Mouse (Mus musculus): Measurements from ENCODE around the gene Tnfrsf18. TPM values are rescaled to one million over a fixed set of nuclear protein-coding genes. Genes with fewer than 3 reads are reported as not detected.

The Tnfrsf18 gene
- total RNA-seq, 1 experiment from 2014 or later, result 14.5 TPM

DNA sequence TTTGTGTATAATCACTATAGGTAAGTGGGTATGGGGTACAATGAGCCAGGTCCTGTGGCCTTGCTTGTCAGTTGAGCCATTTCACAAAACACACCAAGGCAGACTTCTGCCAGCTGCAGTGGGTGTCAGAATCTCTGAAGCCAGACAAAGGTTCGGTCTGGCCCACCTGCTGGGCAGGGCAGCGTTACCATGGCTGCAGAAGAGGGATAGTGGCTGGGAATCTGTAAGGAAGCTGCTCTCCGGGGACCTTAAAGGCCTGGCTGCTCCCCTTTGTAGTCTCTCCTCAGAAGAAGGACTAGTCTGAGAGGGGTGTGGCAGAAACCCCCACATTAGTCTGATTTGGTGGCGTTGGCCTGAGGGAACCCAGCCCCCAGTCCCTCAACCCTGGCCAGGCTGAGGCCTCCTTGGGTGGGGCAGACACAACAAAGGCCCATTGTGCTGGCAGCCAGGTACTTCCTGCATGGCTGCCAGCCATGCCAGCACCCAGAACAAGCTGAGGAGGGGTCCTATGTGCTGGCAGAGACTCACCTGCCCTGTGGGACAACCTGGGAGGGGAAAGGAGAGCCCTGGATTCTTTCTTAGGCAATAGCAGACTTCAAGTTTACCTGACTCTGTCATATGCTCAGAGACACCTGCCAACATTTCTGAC lies 38.0 kb downstream of the Tnfrsf18 start:
- ATAC-seq (replicated peaks in 1 of 2; ENCODE audit: insufficient read depth in 1 of 2, low FRiP score in 2 of 2, low TSS enrichment in 1 of 2, low read depth in 1 of 2, poor library complexity in 2 of 2, severe bottlenecking in 2 of 2), result no peak

DNA sequence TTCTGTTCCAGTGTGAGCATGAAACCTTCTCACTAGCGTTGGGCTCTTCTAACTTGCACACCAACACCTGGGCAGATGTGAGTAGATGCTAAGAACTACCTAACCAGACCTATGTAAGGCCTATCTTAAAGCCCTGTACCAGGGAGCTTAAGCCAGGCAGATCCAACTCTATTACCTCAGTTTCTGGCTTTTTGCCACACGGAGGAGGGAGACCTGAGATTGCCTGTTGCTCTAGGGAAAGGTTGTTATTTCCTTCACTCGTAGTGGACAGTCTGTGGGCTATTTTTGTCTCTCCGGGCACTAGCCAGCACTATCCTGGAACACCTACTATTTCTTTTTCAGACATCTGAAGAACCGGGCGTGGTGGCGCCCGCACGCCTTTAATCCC lies 38.5 kb downstream of the Tnfrsf18 start:
- no peak for ATAC-seq (replicated peaks in 1 of 2; ENCODE audit: insufficient read depth in 1 of 2, low FRiP score in 2 of 2, low TSS enrichment in 1 of 2, low read depth in 1 of 2, poor library complexity in 2 of 2, severe bottlenecking in 2 of 2)

DNA sequence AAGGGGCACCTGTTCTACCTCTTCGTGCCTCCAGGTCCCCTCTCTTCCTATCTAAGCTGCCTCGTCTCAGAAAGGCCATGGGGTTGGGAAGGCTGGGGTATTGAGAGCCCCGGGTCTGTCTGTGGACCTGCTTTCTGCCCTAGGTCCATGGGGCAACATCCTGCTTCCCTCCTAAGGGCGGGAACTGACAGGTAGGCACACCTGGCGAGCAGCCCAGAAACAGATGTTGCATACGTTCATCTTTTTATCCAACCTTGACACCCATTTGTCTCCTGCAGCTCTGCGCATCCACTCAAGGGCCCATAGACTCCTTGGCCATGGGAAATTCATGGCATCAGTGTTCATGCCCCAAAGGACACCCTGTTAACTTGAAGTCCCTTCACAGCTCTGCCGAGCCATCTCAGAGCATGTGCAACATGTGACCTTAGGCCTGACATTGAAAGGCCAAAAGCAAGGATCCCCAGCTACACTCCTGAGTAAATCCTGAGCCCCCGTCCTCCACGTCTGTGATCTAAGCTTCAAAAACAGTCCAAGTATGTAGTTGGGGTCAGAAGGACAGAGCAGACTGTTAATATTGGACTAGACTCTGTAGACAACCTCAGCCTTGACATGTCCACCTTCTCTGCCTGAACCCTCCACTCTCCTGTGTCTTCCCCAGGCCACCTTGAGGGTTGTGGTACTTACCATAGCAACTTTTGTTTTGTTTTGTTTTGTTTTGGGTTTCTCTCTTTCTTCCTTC lies 39.4 kb downstream of the Tnfrsf18 start:
- ATAC-seq (replicated peaks in 1 of 2; ENCODE audit: insufficient read depth in 1 of 2, low FRiP score in 2 of 2, low TSS enrichment in 1 of 2, low read depth in 1 of 2, poor library complexity in 2 of 2, severe bottlenecking in 2 of 2), result no peak

DNA sequence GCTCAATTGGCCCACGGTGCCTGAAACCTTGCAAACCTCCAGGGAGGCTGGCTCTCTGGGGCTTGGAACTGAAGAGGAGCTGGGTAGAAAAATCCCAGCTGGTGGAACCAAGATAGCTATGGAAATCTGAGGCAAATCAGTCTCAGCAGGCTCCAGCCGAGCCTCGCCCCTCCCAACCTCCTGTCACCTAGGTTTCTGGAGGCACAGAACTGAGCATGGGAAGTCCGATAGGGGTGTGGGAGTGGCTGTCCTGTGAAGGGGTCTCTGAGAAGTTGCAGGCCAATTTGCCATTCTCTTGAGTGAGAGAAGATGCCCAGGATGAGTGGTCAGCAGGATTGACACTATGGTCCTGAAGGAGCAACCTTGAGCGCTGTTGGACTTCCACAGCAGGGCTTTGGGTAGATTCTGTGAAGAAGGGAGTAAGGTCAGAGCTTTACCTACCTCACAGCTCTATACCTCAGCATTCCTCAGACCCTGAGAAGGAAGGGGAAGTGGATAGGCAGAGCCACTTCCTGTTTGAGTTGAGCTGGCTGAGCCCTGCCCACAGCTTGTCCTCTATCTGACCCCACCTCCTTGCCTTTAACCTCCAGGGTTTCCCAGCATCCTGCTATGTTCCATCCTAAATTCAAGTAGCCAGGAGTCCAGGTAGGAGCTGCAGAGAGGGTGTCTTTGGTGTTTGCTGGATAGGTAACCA lies 41.4 kb downstream of the Tnfrsf18 start:
- ATAC-seq (replicated peaks in 1 of 2; ENCODE audit: insufficient read depth in 1 of 2, low FRiP score in 2 of 2, low TSS enrichment in 1 of 2, low read depth in 1 of 2, poor library complexity in 2 of 2, severe bottlenecking in 2 of 2), result peak; percentile 72 to 81

- ATAC-seq (replicated peaks in 1 of 2; ENCODE audit: insufficient read depth in 1 of 2, low FRiP score in 2 of 2, low TSS enrichment in 1 of 2, low read depth in 1 of 2, poor library complexity in 2 of 2, severe bottlenecking in 2 of 2), result no peak
Measured at GRCm38 (mm10) chr4:156069701-156070100, 43.7 kb downstream of the Tnfrsf18 start.

GRCm38 (mm10) chr4:156070276-156070675 lies 44.3 kb downstream of the Tnfrsf18 start:
- peak; percentile 61 to 74 for ATAC-seq (replicated peaks in 1 of 2; ENCODE audit: insufficient read depth in 1 of 2, low FRiP score in 2 of 2, low TSS enrichment in 1 of 2, low read depth in 1 of 2, poor library complexity in 2 of 2, severe bottlenecking in 2 of 2)

DNA sequence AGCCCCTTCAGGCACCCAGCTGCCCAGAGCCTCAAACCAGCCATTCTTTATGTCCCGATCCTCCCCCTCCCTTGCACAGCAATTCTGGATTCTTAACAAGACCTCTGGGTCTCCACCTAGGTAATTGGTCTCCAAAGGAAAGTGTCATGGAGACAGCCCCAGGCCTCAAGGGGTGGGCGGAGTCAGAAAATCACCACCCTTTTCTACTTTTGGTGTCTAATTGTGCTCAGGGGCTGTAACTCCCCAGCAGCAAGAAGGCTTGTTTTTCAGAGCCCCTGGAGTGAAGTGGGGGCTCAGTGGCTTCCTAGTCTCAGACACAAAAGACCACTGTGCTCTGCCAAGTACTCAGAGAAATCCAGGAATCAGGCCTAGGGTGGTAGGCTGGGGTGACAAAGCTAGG lies 44.8 kb downstream of the Tnfrsf18 start:
- no peak for ATAC-seq (replicated peaks in 1 of 2; ENCODE audit: insufficient read depth in 1 of 2, low FRiP score in 2 of 2, low TSS enrichment in 1 of 2, low read depth in 1 of 2, poor library complexity in 2 of 2, severe bottlenecking in 2 of 2)

DNA sequence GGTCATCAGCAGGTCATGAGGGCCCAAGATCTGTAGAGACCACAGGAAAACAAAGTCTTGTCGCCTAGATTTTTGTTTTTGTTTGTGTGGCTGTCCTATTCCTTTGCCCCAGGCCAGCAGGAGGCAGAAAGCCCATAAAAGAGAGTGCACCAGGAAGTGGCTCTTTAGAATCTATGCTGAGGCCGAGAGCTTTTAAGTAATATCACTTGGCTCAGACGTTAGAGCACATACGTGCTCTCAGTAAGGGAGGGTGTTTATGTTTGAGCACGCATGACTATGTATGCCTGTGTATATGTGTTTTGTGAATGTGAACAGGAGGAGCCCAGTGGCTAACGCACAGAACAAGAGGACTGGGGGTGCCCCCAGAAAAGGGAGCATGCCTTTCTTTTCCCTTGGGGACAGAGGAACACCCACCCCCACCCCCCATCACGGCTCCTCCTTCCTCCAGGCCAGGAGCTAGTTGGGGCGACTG lies 51.0 kb downstream of the Tnfrsf18 start:
- peak; percentile 36 to 49 for ATAC-seq (replicated peaks in 1 of 2; ENCODE audit: insufficient read depth in 1 of 2, low FRiP score in 2 of 2, low TSS enrichment in 1 of 2, low read depth in 1 of 2, poor library complexity in 2 of 2, severe bottlenecking in 2 of 2)

DNA sequence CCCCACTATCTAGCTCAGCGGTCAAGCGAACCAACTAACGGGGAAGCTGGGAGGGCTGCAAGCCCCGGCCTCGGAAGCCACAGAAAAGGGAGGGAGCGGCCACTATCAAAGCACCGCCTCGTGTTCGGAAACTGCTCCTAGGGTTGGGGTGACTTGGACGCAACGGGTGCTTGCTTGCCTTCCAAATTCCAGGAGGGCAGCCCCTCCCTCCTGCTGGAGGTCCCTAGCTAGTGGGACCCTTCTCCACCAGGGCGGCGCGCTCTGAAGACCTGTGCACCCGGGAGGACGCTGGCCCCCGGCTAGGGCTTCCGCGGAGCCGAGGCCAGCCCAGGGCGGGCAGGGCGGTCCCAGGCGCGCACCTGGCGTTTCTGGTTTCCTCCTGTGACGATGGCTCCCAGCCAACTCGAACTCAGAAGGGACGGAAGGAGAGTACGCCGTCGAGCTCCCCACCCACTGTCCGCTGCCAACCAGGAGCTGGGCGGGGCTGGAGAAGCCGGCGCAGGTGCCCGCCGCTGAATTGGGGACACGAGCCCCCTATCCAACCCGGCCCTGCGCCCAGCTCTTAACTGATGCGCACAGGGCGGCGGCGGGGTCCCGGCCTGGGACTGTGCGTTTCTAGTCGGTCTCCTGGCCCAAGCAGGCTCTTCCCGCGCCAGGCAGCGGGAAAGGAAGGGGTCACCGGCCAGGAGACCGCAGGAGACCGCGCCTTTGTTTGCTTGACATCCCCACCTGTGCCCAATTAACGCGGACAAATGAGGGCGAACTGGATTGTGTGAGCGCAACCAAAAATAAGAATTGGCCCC lies 51.7 kb downstream of the Tnfrsf18 start:
- peak; percentile 76 for ATAC-seq (replicated peaks in 1 of 2; ENCODE audit: insufficient read depth in 1 of 2, low FRiP score in 2 of 2, low TSS enrichment in 1 of 2, low read depth in 1 of 2, poor library complexity in 2 of 2, severe bottlenecking in 2 of 2)

Other genes with a start within 250 kb of the Tnfrsf18 start
- 0.05 TPM in 1 of 2 replicates, not detected in the other for gene Tmem88b, start 240.3 kb upstream of the Tnfrsf18 start, total RNA-seq (2017)
- not detected in 2 replicates for gene Ankrd65, start 235.7 kb upstream of the Tnfrsf18 start, total RNA-seq (2017)
- 47.9 and 55.7 TPM in 2 replicates for gene Mrpl20, start 223.3 kb upstream of the Tnfrsf18 start, total RNA-seq (2017)
- 120 and 133 TPM in 2 replicates for gene Ccnl2, start 213.7 kb upstream of the Tnfrsf18 start, total RNA-seq (2017)
- 93.5 and 114 TPM in 2 replicates for gene Aurkaip1, start 194.9 kb upstream of the Tnfrsf18 start, total RNA-seq (2017)
- 1.4 and 13.4 TPM in 2 replicates for gene Mxra8, start 186.5 kb upstream of the Tnfrsf18 start, total RNA-seq (2017)
- gene Dvl1, start 178.8 kb upstream of the Tnfrsf18 start, total RNA-seq (2017), result 21.0 and 23.8 TPM in 2 replicates
- gene Tas1r3, start 162.8 kb upstream of the Tnfrsf18 start, total RNA-seq (2017), result 0.45 and 0.75 TPM in 2 replicates
- gene Cptp, start 156.7 kb upstream of the Tnfrsf18 start, total RNA-seq (2017), result 7.3 and 8.5 TPM in 2 replicates
- 22.6 and 24.8 TPM in 2 replicates for gene Ints11, start 156.6 kb upstream of the Tnfrsf18 start, total RNA-seq (2017)
- gene Pusl1, start 134.4 kb upstream of the Tnfrsf18 start, total RNA-seq (2017), result 23.3 and 26.5 TPM in 2 replicates
- 3.7 and 13.8 TPM in 2 replicates for gene Acap3, start 134.3 kb upstream of the Tnfrsf18 start, total RNA-seq (2017)
- gene Ube2j2, start 82.3 kb upstream of the Tnfrsf18 start, total RNA-seq (2017), result 80.7 and 104 TPM in 2 replicates
- 12.1 and 36.7 TPM in 2 replicates for gene C1qtnf12, start 63.8 kb upstream of the Tnfrsf18 start, total RNA-seq (2017)
- 8.6 and 11.8 TPM in 2 replicates for gene B3galt6, start 33.5 kb upstream of the Tnfrsf18 start, total RNA-seq (2017)
- 151 and 176 TPM in 2 replicates for gene Sdf4, start 33.3 kb upstream of the Tnfrsf18 start, total RNA-seq (2017)
- gene Tnfrsf4, start 12.3 kb upstream of the Tnfrsf18 start, total RNA-seq (2017), result 2.3 and 6.6 TPM in 2 replicates
- 1.3 TPM in 1 of 2 replicates, not detected in the other for gene Ttll10, start 33.2 kb downstream of the Tnfrsf18 start, total RNA-seq (2017)
- 35.2 and 42.8 TPM in 2 replicates for gene 9430015G10Rik, start 83.8 kb downstream of the Tnfrsf18 start, total RNA-seq (2017)
- not detected in 2 replicates for gene Rnf223, start 104.3 kb downstream of the Tnfrsf18 start, total RNA-seq (2017)
- 2.1 and 5.2 TPM in 2 replicates for gene Agrn, start 171.3 kb downstream of the Tnfrsf18 start, total RNA-seq (2017)
- 4.3 and 6.7 TPM in 2 replicates for gene Isg15, start 174.7 kb downstream of the Tnfrsf18 start, total RNA-seq (2017)
- 1.9 and 2.6 TPM in 2 replicates for gene AW011738, start 177.1 kb downstream of the Tnfrsf18 start, total RNA-seq (2017)
- not detected in 2 replicates for gene Perm1, start 189.7 kb downstream of the Tnfrsf18 start, total RNA-seq (2017)
- gene Plekhn1, start 208.7 kb downstream of the Tnfrsf18 start, total RNA-seq (2017), result 19.0 and 29.3 TPM in 2 replicates
- gene Noc2l, start 209.8 kb downstream of the Tnfrsf18 start, total RNA-seq (2017), result 125 and 131 TPM in 2 replicates
- 0.30 and 0.63 TPM in 2 replicates for gene Samd11, start 229.5 kb downstream of the Tnfrsf18 start, total RNA-seq (2017)